Mouse (Mus musculus) regulatory T cell (primary cell): ENCODE results near the gene Crtc3.

Experiments used
- in situ Hi-C: fragments of 300-600 bp; cut with MboI, MseI; formaldehyde crosslinking; loops from one replicate; pipeline ENCODE4 v1.15.1; 2025; ENCODE audit warnings: high pct_unique_total_duplicates

Gene Crtc3

GRCm38 (mm10) chr7:80641497-80641896 is 47.2 kb downstream of the Crtc3 start:
- in situ Hi-C loops = loop anchor here (5.0 kb wide), 1 partner anchor 41 kb away; no protein-coding TSS in a partner anchor

- in situ Hi-C loops = loop anchor here (5.0 kb wide), 1 partner anchor 42 kb away; no protein-coding TSS in a partner anchor
Observed at GRCm38 (mm10) chr7:80639981-80640380, 48.7 kb downstream of the Crtc3 start.

GRCm38 (mm10) chr7:80638460-80638859 is 50.2 kb downstream of the Crtc3 start:
- in situ Hi-C loops = no loop called here

GRCm38 (mm10) chr7:80636953-80637800 is 51.5 kb downstream of the Crtc3 start:
- in situ Hi-C loops = no loop called here

- in situ Hi-C loops = no loop called here
Observed at GRCm38 (mm10) chr7:80636288-80636952, 52.3 kb downstream of the Crtc3 start.

- in situ Hi-C loops = no loop called here
Observed at GRCm38 (mm10) chr7:80635866-80636265, 52.8 kb downstream of the Crtc3 start.

GRCm38 (mm10) chr7:80634741-80635140 is 53.9 kb downstream of the Crtc3 start:
- in situ Hi-C loops = no loop called here

GRCm38 (mm10) chr7:80633635-80634034 is 55.0 kb downstream of the Crtc3 start:
- in situ Hi-C loops = no loop called here

GRCm38 (mm10) chr7:80631993-80632392 is 56.7 kb downstream of the Crtc3 start:
- in situ Hi-C loops = no loop called here

- in situ Hi-C loops = no loop called here
Observed at GRCm38 (mm10) chr7:80631405-80631804, 57.3 kb downstream of the Crtc3 start.

- in situ Hi-C loops = no loop called here
Observed at GRCm38 (mm10) chr7:80629369-80629768, 59.3 kb downstream of the Crtc3 start.

GRCm38 (mm10) chr7:80628708-80629183 is 59.9 kb downstream of the Crtc3 start:
- in situ Hi-C loops = no loop called here

- in situ Hi-C loops = no loop called here
Observed at GRCm38 (mm10) chr7:80626943-80627342, 61.7 kb downstream of the Crtc3 start.

- in situ Hi-C loops = no loop called here
Observed at GRCm38 (mm10) chr7:80625841-80626240, 62.8 kb downstream of the Crtc3 start.

GRCm38 (mm10) chr7:80623276-80623675 is 65.4 kb downstream of the Crtc3 start:
- in situ Hi-C loops = no loop called here

GRCm38 (mm10) chr7:80616096-80616495 is 72.6 kb downstream of the Crtc3 start:
- in situ Hi-C loops = no loop called here

GRCm38 (mm10) chr7:80614042-80614441 is 74.6 kb downstream of the Crtc3 start:
- in situ Hi-C loops = no loop called here

GRCm38 (mm10) chr7:80612191-80612787 is 76.4 kb downstream of the Crtc3 start:
- in situ Hi-C loops = no loop called here

GRCm38 (mm10) chr7:80611646-80612045 is 77.0 kb downstream of the Crtc3 start:
- in situ Hi-C loops = no loop called here

GRCm38 (mm10) chr7:80607503-80607902 is 81.2 kb downstream of the Crtc3 start:
- in situ Hi-C loops = loop anchor here (5.0 kb wide), 1 partner anchor 65 kb away; no protein-coding TSS in a partner anchor

GRCm38 (mm10) chr7:80606435-80606834 is 82.2 kb downstream of the Crtc3 start:
- in situ Hi-C loops = loop anchor here (5.0 kb wide), 1 partner anchor 66 kb away; no protein-coding TSS in a partner anchor

GRCm38 (mm10) chr7:80605557-80605930 is 83.1 kb downstream of the Crtc3 start:
- in situ Hi-C loops = loop anchor here (5.0 kb wide), 1 partner anchor 67 kb away; no protein-coding TSS in a partner anchor
